Mouse (Mus musculus) forebrain, embryonic 11.5 days (tissue): ENCODE results near the gene Coro2a. TPM values are rescaled to one million over a fixed set of nuclear protein-coding genes. Genes with fewer than 3 reads are reported as not detected.
"Not testable (repeated sequence)": the region's sequence is repeated elsewhere in the genome, so short reads cannot be mapped to it uniquely, and the experiment has no call there.

Experiments
- ATAC-seq: fragments of 200-750 bp; cut with Nextera tagmentation; replicated peaks from 2 replicates; pipeline ENCODE4 v1.8.0; 2017; ENCODE audit warnings: moderate TSS enrichment; ENCODE audit not compliant: low FRiP score
- DNase-seq: peaks from one replicate; pipeline ENCODE4 v3.0.0-alpha.2; 2017; ENCODE audit warnings: low spot score
- H3K27ac ChIP-seq: fragments of 300-500 bp; sonication (generic); 2 replicates; pipeline ENCODE4 v1.5.1; 2014; ENCODE audit warnings: low read depth, low read length
- H3K27me3 ChIP-seq: fragments of 300-500 bp; sonication (generic); 2 replicates; pipeline ENCODE4 v1.6.1; 2014; ENCODE audit warnings: mild to moderate bottlenecking, low read length, mixed read lengths; ENCODE audit not compliant: control insufficient read depth, insufficient read depth
- H3K36me3 ChIP-seq: fragments of 300-500 bp; sonication (generic); 2 replicates; pipeline ENCODE4 v1.6.1; 2014; ENCODE audit warnings: mild to moderate bottlenecking, low read length, moderate library complexity, mixed read lengths; ENCODE audit not compliant: control insufficient read depth, insufficient read depth
- H3K4me1 ChIP-seq: fragments of 300-500 bp; sonication (generic); replicated peaks from 2 replicates; pipeline ENCODE4 v1.6.1; 2014; ENCODE audit warnings: low read length, mixed read lengths; ENCODE audit not compliant: control insufficient read depth, insufficient read depth
- H3K4me2 ChIP-seq: fragments of 300-500 bp; sonication (generic); 2 replicates; pipeline ENCODE4 v1.6.1; 2014; ENCODE audit warnings: low read depth, mild to moderate bottlenecking, low read length, moderate library complexity, mixed read lengths; ENCODE audit not compliant: severe bottlenecking
- H3K4me3 ChIP-seq: fragments of 300-500 bp; sonication (generic); 2 replicates; pipeline ENCODE4 v1.5.1; 2014; ENCODE audit warnings: low read depth, low read length
- H3K9ac ChIP-seq: fragments of 300-500 bp; sonication (generic); 2 replicates; pipeline ENCODE4 v1.6.1; 2014; ENCODE audit warnings: low read length
- H3K9me3 ChIP-seq: fragments of 300-500 bp; sonication (generic); 2 replicates; pipeline ENCODE4 v1.6.1; 2016; ENCODE audit warnings: low read length, mixed read lengths; ENCODE audit not compliant: control insufficient read depth
- WGBS: fragments of 180-500 bp; shearing (Covaris S2); extraction: QIAGEN DNeasy Blood & Tissue Kit; methylation state at CpG from one replicate; pipeline ENCODE4 v1.1.7; 2014; 5-methylcytosine and 5-hydroxymethylcytosine counted together
- polyA plus RNA-seq: library from polyadenylated mRNA; unstranded; fragments of >200 nt; fragmentation: Nextera tagmentation; extraction: Ambion mirVana; gene quantifications from 2 replicates; pipeline ENCODE4 v1.2.1, GENCODE M21; 2014

Coro2a gene
- polyA plus RNA-seq, 1 experiment from 2014 or later = 2.8 TPM

- Histone ChIP-seq H3K9ac (no peak overlapping the region), H3K36me3 (no peaks in the 10 kb centered on the region), H3K27ac (no peak overlapping the region), H3K27me3 (no peaks in the 10 kb centered on the region), H3K9me3 (peaks cover 3% of the 10 kb centered on the region; the same call in 1 of the 2 replicates), H3K4me2 (no peak overlapping the region), H3K4me1 (no peaks in the 10 kb centered on the region), H3K4me3 (no peak overlapping the region)
- DNase-seq (no peak), ATAC-seq (no peak)
- 80% methylated on average over 13 of the region's 13 CpGs for WGBS
These were observed 16.8 kb downstream of the Coro2a start for GRCm38 (mm10) chr4:46585041-46585810.

DNA sequence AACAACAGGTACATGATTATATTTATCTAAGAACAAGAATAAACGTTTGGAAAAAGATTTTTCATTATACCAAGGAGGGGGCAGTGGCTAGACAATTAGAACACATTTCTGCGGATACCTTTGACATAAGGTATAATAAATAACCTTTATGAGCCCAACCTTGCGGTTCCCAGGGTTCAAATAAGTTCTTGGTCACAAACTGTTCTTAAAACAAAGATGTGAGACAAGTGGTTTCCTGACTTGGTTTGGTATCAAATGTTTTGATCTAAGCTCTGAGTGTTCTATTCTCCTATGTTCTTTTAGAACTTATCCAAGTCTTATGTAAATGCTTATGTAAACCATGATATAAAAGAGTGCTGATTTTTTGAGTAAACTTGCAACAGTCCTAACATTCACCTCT lies 17.5 kb downstream of the Coro2a start:
- DNase-seq, H3K27me3 ChIP-seq, H3K27ac ChIP-seq, ATAC-seq, H3K4me3 ChIP-seq, H3K4me2 ChIP-seq, H3K9ac ChIP-seq, H3K36me3 ChIP-seq, H3K4me1 ChIP-seq, H3K9me3 ChIP-seq: not testable (repeated sequence)
- WGBS = 91% methylated on average over 3 of the region's 3 CpGs

DNA sequence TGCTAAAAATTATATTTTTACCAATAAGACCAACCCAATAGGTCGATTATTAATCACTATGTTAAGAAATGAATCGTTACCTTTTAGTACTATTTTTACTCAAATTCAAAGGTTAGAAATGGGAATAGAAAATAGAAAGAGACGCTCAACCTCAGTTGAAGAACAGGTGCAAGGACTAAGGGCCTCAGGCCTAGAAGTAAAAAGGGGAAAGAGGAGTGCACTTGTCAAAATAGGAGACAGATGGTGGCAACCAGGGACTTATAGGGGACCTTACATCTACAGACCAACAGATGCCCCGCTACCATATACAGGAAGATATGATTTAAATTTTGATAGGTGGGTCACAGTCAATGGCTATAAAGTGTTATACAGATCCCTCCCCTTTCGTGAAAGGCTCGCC lies 17.9 kb downstream of the Coro2a start:
- not testable (repeated sequence) for H3K9me3 ChIP-seq, H3K9ac ChIP-seq, H3K27ac ChIP-seq, H3K36me3 ChIP-seq, ATAC-seq, H3K4me3 ChIP-seq, H3K4me2 ChIP-seq, DNase-seq, H3K4me1 ChIP-seq, H3K27me3 ChIP-seq
- WGBS = 93% methylated on average over 2 of the region's 6 CpGs

GRCm38 (mm10) chr4:46582024-46582423 lies 20.0 kb downstream of the Coro2a start:
- WGBS = 87% methylated on average over 9 of the region's 9 CpGs

DNA sequence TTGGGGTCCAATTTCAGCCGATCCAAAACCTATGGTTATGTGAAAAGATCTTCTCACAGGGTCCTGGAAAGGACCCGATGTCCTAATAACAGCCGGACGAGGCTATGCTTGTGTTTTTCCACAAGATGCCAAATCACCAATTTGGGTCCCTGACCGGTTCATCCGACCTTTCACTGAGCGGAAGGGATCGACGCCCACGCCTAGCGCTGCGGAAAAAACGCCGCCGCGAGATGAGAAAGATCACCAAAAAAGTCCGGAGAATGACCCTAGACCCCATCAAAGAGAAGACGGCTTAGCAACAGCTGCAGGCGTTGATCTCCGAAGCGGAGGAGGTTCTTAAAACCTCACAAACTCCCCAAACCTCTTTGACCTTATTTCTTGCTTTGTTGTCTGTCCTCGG lies 20.4 kb downstream of the Coro2a start:
- 96% methylated on average over 22 of the region's 22 CpGs for WGBS
- H3K9me3 ChIP-seq, H3K36me3 ChIP-seq, ATAC-seq, H3K27ac ChIP-seq, H3K4me2 ChIP-seq, DNase-seq, H3K4me3 ChIP-seq, H3K4me1 ChIP-seq, H3K27me3 ChIP-seq, H3K9ac ChIP-seq: not testable (repeated sequence)

More at GRCm38 (mm10) chr4:46582024-46582423, 20.0 kb downstream of the Coro2a start:
- H3K27me3 ChIP-seq, ATAC-seq, H3K4me1 ChIP-seq, H3K4me2 ChIP-seq, H3K4me3 ChIP-seq, DNase-seq, H3K9ac ChIP-seq, H3K9me3 ChIP-seq, H3K36me3 ChIP-seq, H3K27ac ChIP-seq: not testable (repeated sequence)

- 93% methylated on average over 15 of the region's 15 CpGs for WGBS
These were observed 21.2 kb downstream of the Coro2a start for GRCm38 (mm10) chr4:46580799-46581243.

DNA sequence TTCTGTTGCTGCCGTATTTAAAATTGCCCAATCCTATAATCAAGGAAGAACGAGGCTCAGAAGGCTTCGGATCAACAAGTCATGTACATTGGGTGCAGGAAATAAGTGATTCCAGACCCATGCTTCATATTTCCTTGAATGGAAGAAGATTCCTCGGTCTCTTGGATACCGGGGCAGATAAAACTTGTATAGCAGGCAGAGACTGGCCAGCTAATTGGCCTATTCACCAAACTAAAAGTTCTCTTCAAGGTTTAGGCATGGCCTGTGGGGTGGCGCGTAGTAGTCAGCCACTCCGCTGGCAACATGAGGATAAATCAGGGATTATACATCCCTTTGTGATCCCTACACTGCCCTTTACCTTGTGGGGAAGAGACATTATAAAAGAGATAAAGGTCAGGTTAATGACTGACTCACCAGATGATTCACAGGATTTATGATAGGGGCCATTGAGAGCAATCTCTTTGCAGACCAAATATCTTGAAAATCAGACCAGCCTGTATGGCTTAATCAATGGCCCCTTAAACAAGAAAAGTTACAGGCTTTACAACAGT lies 23.1 kb downstream of the Coro2a start:
- H3K27me3 ChIP-seq, H3K4me3 ChIP-seq, H3K9me3 ChIP-seq, H3K36me3 ChIP-seq, DNase-seq, H3K9ac ChIP-seq, H3K4me2 ChIP-seq, H3K27ac ChIP-seq, H3K4me1 ChIP-seq, ATAC-seq: not testable (repeated sequence)
- WGBS = 94% methylated on average over 8 of the region's 8 CpGs

More at GRCm38 (mm10) chr4:46580799-46581243, 21.2 kb downstream of the Coro2a start:
- not testable (repeated sequence) for H3K4me3 ChIP-seq, H3K4me1 ChIP-seq, H3K4me2 ChIP-seq, ATAC-seq, H3K36me3 ChIP-seq, DNase-seq, H3K27me3 ChIP-seq, H3K9ac ChIP-seq, H3K9me3 ChIP-seq, H3K27ac ChIP-seq

DNA sequence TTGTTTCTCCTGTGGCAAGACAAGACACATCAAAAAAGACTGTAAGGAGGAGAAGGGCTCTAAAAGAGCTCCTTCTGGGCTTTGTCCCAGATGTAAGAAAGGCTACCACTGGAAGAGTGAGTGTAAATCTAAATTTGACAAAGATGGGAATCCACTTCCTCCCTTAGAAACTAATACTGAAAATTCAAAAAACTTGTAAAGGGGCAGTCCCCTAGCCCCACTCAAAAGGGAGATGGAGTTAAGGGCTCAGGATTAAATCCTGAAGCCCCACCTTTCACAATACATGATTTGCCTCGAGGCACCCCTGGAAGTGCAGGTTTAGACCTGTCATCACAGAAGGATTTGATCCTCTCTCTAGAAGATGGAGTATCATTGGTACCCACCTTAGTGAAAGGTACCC lies 23.8 kb downstream of the Coro2a start:
- WGBS = 76% methylated on average over 1 of the region's 1 CpGs
- H3K27me3 ChIP-seq = no peaks in the 10 kb centered on the region
- H3K4me3 ChIP-seq = no peak overlapping the region
- DNase-seq = no peak
- no peak for ATAC-seq
- H3K36me3 ChIP-seq = no peaks in the 10 kb centered on the region
- no peak overlapping the region for H3K9ac ChIP-seq
- no peaks in the 10 kb centered on the region for H3K4me1 ChIP-seq
- no peak overlapping the region for H3K27ac ChIP-seq
- peaks cover 7% of the 10 kb centered on the region; the same call in 1 of the 2 replicates for H3K9me3 ChIP-seq
- H3K4me2 ChIP-seq = no peak overlapping the region
